Mouse (Mus musculus) kidney, postnatal 10 days (tissue): ENCODE data around the gene Ap1s2.

Source experiments
- DNase-seq: peaks from one replicate; pipeline ENCODE4 v3.0.0; 2021; ENCODE audit warnings: mixed read lengths

Ap1s2 gene

GRCm38 (mm10) chrX:163981092-163981491 is 72.3 kb downstream of the Ap1s2 start:
- DNase-seq: no peak

- DNase-seq: no peak
Measured at GRCm38 (mm10) chrX:163981500-163981899, 72.7 kb downstream of the Ap1s2 start.

- DNase-seq: no peak
Measured at GRCm38 (mm10) chrX:163982129-163982528, 73.3 kb downstream of the Ap1s2 start.
